Mouse (Mus musculus) spleen, postnatal 10 days (tissue): Measurements from ENCODE around the gene Ccdc13.

Experiments used
- DNase-seq, 2 experiments: peaks; one replicate each; pipeline ENCODE4 v3.0.0; 2021 to 2022; ENCODE audit warnings: low spot score in 2 of 2

The Ccdc13 gene

GRCm38 (mm10) chr9:121846526-121847118 is 7.4 kb upstream of the Ccdc13 start:
- peak in 1 of 2 experiments; percentile 32 for DNase-seq

- no peak for DNase-seq
Measured at GRCm38 (mm10) chr9:121842914-121843313, 3.7 kb upstream of the Ccdc13 start.

GRCm38 (mm10) chr9:121839622-121839965 is 333 bp upstream of the Ccdc13 start:
- no peak for DNase-seq

DNA sequence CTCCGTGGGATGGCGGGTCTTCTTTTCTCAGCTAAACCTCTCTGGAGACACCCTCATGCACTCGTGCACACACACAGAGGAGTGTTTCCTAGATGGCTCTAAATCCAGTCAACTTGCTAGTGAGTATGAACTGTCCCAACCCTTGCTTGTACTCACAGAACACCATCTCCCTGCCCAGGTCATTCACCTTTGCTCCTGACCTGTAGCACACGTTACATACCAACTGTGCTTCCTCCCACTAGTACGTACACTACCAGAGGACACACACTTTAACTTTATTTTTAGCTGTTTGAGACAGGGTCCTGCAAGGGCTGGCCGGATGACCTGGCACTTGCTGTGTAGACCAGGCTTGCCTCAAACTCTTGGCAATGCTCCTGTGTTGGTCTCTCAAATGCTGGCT is 1.3 kb downstream of the Ccdc13 start:
- no peak for DNase-seq

DNA sequence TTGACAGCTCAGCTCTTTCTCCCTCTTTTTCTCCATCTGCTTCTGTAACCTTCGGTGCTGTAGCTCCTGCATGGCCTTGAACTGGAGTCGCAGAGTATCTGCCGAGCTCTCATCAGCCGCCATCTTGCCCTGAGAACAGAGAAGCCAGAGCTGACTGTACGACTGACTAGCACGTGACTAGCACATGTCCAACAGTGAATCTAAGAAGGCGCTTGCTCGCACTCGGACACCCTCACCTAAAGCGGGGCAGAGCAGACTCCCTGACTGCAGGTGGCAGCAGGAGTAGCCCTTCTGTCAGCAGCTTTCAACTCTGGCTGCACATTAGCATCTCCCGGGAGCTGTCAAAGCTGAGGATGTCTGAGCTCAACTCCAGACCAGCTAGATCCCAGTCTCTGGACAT is 5.4 kb downstream of the Ccdc13 start:
- no peak for DNase-seq

DNA sequence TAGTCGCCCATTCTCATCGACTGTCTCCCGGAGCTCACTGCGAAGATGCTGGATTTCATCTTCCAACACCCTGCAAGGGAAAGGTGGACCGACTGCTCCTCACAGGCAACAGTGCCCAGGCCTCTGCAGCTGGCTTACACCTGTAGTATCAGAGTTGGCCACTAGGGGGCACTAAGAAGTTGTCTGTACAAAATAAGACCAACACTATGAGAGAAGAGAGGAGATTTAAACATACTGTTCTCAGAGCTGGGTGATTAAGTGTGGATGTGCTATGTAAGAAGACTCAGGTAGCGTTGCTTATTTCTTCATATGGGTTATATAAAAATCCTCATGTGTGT is 8.3 kb downstream of the Ccdc13 start:
- DNase-seq: peak; percentile 75 to 85

DNA sequence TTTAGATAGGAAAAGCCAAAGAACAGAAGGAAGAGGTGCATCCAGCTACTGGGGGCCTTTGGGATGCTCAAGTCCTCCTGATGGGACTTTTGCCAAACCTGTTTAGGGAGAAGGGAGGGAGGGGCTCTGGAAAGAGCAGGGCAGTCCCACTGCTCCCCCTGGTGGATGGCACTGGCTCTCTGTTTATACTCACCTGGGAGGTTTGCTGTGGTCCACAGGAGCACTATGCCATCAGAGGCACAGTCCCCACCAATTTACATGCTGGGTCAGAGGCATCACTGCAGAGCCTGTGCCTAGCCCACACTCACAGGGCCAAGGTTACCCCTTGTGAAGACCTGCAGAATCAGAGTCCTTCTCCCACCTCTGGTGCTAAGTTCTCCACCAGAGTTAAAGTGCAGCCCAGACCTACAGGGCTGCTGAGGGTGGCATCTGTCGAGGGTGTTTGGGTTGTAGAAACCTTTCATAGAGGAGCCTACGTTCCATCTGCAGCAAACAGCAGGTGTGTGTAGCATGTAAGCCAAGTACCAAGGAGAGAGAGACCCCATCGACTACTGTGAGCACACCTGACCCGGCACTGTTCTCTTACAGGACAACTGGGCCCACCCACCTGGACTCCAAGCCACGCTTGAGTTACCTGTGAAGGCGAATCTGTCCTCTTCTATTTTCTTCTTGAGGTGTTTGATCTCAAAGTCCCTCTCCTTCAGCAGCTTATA is 8.9 kb downstream of the Ccdc13 start:
- peak; percentile 18 to 54 for DNase-seq

GRCm38 (mm10) chr9:121829270-121829992 is 9.8 kb downstream of the Ccdc13 start:
- no peak for DNase-seq

- no peak for DNase-seq
Measured at GRCm38 (mm10) chr9:121828314-121828713, 10.9 kb downstream of the Ccdc13 start.

DNA sequence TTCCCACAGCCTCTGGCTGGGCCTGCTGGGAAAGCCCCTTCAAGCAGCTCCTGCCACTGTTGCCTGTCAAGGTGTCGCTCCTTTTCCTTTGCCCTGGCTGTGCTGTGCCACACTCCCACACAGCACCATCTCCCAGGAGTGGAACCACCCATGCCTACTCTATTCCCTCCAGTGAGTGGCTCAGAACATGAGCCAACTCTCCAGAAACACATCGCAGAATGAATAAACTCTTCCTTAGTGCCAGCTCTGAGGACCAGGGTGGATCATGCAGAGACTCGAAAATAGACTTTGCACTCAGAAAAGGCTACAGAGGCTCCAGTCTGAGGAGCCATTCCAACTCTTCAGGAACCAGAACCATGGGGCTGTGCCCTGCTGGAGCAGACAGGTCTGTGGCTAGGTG is 12.9 kb downstream of the Ccdc13 start:
- DNase-seq: no peak

- no peak for DNase-seq
Measured at GRCm38 (mm10) chr9:121823991-121824390, 15.3 kb downstream of the Ccdc13 start.

GRCm38 (mm10) chr9:121823051-121823450 is 16.2 kb downstream of the Ccdc13 start:
- no peak for DNase-seq

- no peak for DNase-seq
Measured at GRCm38 (mm10) chr9:121822585-121822991, 16.7 kb downstream of the Ccdc13 start.

GRCm38 (mm10) chr9:121820765-121821164 is 18.5 kb downstream of the Ccdc13 start:
- DNase-seq: no peak

GRCm38 (mm10) chr9:121819771-121820471 is 19.3 kb downstream of the Ccdc13 start:
- DNase-seq: no peak

DNA sequence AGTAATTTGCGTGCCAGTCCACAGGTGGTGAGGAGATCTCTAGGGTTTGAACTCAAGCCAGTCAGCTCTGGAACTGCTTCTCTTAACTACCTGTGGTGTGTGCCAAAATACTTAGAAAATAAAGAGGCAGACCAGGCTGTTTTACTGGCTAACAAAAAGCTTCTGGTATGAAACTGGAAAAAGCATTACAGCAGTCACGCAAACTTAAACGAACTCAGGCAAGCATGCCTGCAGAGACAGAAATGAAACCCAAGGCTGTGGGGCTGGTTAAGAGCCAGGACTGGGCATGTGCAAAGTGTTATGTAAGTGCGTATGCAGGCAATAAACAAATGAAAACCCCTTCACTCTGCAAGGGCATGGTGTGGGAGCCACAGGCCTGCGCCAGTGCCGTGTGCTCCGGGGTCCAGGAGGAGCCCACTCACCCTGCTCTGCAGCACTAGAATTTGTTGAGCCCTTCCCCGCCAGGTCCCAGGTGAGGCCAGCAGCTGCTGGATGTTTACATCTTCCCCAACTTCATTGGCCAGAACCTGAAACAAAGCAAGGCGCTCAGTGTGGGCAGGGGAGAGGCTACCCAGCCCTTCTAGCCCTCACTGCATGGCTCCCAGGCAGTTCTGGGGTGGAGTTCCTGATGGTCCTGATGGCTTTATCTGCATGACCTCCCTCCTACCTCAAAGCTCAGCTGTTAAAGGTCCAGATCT is 20.0 kb downstream of the Ccdc13 start:
- no peak for DNase-seq

- no peak for DNase-seq
Measured at GRCm38 (mm10) chr9:121815183-121815582, 24.1 kb downstream of the Ccdc13 start.

- no peak for DNase-seq
Measured at GRCm38 (mm10) chr9:121810081-121810821, 29.0 kb downstream of the Ccdc13 start.

- no peak for DNase-seq
Measured at GRCm38 (mm10) chr9:121808511-121808910, 30.8 kb downstream of the Ccdc13 start.

- DNase-seq: no peak
Measured at GRCm38 (mm10) chr9:121807947-121808346, 31.3 kb downstream of the Ccdc13 start.

- no peak for DNase-seq
Measured at GRCm38 (mm10) chr9:121807546-121807945, 31.7 kb downstream of the Ccdc13 start.
